Mouse (Mus musculus): Measurements from ENCODE around the gene Cpt2. TPM values are rescaled to one million over a fixed set of nuclear protein-coding genes. Genes with fewer than 3 reads are reported as not detected.

The Cpt2 gene
- total RNA-seq, 2 experiments from 2014 or later = 257 to 276 TPM

Other genes with a start within 250 kb of the Cpt2 start
- not detected for gene Dmrtb1, start 239.4 kb downstream of the Cpt2 start, total RNA-seq (2021)
- under 1 TPM; 0.80 to 0.96 TPM for gene Lrp8, start 121.3 kb downstream of the Cpt2 start, total RNA-seq (2021)
- gene Magoh, start 43.9 kb downstream of the Cpt2 start, total RNA-seq (2021) = 10 to 100 TPM; 46.4 to 52.0 TPM
- gene 0610037L13Rik, start 33.8 kb downstream of the Cpt2 start, total RNA-seq (2021) = 10 to 100 TPM; 54.1 to 56.9 TPM
- gene Slc1a7, start 44.7 kb upstream of the Cpt2 start, total RNA-seq (2021) = under 1 TPM; 0.07 to 0.14 TPM
- gene Podn, start 172.8 kb upstream of the Cpt2 start, total RNA-seq (2021) = 10 to 100 TPM; 16.0 to 31.0 TPM
- 100 to 1,000 TPM; 227 to 235 TPM for gene Scp2, start 221.4 kb upstream of the Cpt2 start, total RNA-seq (2021)
- gene Echdc2, start 241.8 kb upstream of the Cpt2 start, total RNA-seq (2021) = 10 to 100 TPM; 31.4 to 31.9 TPM